Mouse (Mus musculus): ENCODE results near the gene Arhgef3.

- TF ChIP-seq CTCF (IDR thresholded peaks at IDR 0.05; ENCODE audit: low read depth, low read length) (no peak), GATA1 (IDR thresholded peaks at IDR 0.05; ENCODE audit: borderline replicate concordance, low read length) (no peak), POLR2AphosphoS5 (IDR thresholded peaks at IDR 0.05; ENCODE audit: insufficient replicate concordance, low read depth, low read length) (no peak), TAL1 (conservative IDR thresholded peaks at IDR 0.05; ENCODE audit: low read depth, low read length) (no peak)
These were observed 214.3 kb downstream of the Arhgef3 start for GRCm38 (mm10) chr14:27328952-27329351.

All from G1E (cell line).